Mouse (Mus musculus) gastrocnemius, postnatal 14 days (tissue): ENCODE measurements around the gene Trib2. TPM values are rescaled to one million over a fixed set of nuclear protein-coding genes. Genes with fewer than 3 reads are reported as not detected.
A peak's percentile ranks its signal among the peaks of the same experiment; 100 is the strongest.

Source experiments
- DNase-seq: peaks from one replicate; pipeline ENCODE4 v3.0.0; 2021; ENCODE audit warnings: mixed read lengths
- intact Hi-C: fragments of 180-260 bp; cut with DNase I; formaldehyde crosslinking; loops from one replicate; pipeline ENCODE4 v1.15.1; 2025; ENCODE audit warnings: low total_unique reads
- microRNA-seq, 2 experiments: library from miRNA; unstranded; fragments of <30 nt; microRNA quantifications; one replicate each; pipeline ENCODE4 v1.2.0; 2021
- total RNA-seq, 2 experiments: library from RNA; stranded (reverse); gene quantifications; 2 replicates each; pipeline ENCODE4 v1.2.3; 2021

The Trib2 gene
- total RNA-seq, 2 experiments from 2014 or later, result 14.2 to 23.0 TPM

DNA sequence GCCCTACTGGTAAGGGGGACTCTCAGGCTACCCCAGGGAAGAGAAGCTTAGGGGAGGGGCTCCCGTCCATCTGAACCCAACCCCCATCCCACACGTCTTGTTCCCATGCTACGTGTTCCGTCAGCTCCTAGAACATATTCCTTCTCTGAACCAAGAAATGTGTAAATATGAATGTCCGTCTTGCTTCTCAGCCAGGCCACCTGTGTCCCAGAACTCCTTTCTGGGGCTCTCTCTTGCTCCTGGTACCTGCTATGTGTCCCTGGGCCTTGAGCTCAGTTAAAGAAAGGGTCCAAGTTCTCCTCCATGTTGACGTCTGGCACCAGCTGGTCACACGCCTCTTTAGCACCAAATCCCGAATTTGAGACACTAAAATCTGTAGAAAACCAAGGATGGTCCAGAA, 23.4 kb downstream of the Trib2 start:
- DNase-seq, result no peak
- intact Hi-C loops, result loop anchor here (10.0 kb wide), 1 partner anchor 189 kb away; no protein-coding TSS in a partner anchor

- intact Hi-C loops, result loop anchor here (10.0 kb wide), 1 partner anchor 185 kb away; no protein-coding TSS in a partner anchor
- DNase-seq, result no peak
Observed at GRCm38 (mm10) chr12:15790181-15790580, 26.5 kb downstream of the Trib2 start.

GRCm38 (mm10) chr12:15777047-15777446, 39.7 kb downstream of the Trib2 start:
- DNase-seq, result no peak
- intact Hi-C loops, result no loop called here

DNA sequence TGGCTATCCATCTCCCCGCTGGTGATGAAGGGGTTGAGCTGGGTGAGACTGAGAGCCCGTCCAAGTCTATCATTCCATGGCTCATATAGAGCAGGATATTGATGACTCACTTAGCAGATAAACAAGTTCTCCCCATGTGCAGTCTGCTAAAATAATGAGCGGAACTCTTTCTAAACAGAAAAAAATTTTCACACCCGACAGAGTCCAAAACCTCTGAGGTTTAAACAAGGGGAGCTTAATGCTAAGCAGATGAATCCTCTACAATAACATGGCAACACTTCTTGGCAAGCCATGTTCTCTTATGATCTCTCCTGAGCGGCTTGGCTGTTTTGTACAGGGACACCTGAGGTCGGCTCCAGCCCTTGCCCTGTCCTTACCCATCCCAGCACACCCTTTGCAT, 45.0 kb downstream of the Trib2 start:
- intact Hi-C loops, result no loop called here
- no peak for DNase-seq

DNA sequence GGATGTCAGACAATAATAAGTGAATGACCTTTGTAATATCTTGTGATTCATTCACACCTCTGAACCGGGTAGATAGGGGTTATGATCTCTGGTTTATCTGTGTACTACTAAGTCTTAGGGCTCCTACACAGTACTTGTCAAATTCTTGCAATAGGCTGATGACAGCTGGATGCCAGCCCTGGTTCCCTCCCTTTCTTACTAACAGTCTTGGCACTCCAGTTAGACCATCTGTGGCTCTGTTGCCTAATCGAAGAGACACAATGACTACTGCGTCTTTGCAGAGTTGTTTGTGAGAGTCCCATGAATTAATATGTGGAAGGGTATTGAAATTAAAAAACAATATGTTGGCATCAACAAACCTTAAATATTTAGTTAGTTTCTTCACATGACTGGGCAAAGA, 48.2 kb downstream of the Trib2 start:
- peak; percentile 27 for DNase-seq
- intact Hi-C loops, result no loop called here

- DNase-seq, result peak; percentile 88
- intact Hi-C loops, result no loop called here
Observed at GRCm38 (mm10) chr12:15765996-15766395, 50.7 kb downstream of the Trib2 start.

DNA sequence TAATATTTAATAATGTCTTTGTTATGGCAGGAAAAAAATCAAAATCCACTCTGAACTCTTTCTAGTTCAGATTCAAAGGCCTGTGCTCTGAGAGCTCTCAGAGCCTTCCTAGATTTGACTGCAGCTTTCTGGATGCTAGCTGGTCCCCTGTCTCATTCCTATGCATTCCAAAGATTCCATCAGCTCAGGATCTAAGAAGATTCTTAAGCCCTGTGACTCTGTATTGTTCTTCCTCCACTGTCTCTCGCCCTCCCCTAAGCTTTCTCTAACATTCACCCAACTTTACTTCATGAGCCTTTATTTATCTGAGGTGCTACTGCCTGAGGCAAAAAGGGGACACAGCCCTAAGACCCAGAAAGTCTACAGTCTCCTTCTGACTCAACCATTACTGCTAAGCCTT, 51.5 kb downstream of the Trib2 start:
- no peak for DNase-seq
- intact Hi-C loops, result no loop called here

- DNase-seq, result no peak
- intact Hi-C loops, result no loop called here
Observed at GRCm38 (mm10) chr12:15761453-15762116, 55.1 kb downstream of the Trib2 start.

GRCm38 (mm10) chr12:15760684-15761083, 56.0 kb downstream of the Trib2 start:
- intact Hi-C loops, result no loop called here
- no peak for DNase-seq

GRCm38 (mm10) chr12:15758866-15759265, 57.9 kb downstream of the Trib2 start:
- no peak for DNase-seq
- intact Hi-C loops, result no loop called here

GRCm38 (mm10) chr12:15757351-15757750, 59.4 kb downstream of the Trib2 start:
- DNase-seq, result no peak
- intact Hi-C loops, result no loop called here

DNA sequence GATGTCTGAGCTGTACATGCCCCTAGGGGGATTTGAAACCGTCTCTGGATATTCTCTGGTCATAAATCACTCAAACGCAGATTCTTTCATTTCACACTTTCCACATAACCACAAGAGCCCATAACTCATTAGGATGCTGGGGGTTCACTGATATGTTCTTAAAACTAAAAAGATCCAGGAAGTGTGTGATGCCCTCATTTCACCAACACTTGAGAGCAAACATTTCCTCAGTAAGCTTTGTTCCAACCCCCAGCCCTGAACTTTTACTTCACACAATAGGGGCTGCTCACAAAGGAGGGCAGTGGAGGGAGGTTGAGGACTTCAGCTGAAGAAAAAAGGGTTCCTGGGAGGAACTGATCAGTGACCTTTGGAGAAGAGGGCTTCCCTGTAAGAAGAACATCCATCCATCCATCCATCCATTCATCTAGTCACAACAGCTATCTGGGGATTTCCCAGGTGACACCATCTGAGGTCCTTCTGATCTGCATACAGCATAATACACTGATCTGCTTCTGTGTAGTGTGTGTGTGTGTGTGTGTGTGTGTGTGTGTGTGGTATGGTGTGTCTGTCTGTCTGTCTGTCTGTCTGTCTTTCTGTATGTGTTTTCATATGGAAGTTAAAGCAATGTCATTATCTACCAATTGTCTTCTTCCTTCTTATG, 61.6 kb downstream of the Trib2 start:
- no peak for DNase-seq
- intact Hi-C loops, result no loop called here

DNA sequence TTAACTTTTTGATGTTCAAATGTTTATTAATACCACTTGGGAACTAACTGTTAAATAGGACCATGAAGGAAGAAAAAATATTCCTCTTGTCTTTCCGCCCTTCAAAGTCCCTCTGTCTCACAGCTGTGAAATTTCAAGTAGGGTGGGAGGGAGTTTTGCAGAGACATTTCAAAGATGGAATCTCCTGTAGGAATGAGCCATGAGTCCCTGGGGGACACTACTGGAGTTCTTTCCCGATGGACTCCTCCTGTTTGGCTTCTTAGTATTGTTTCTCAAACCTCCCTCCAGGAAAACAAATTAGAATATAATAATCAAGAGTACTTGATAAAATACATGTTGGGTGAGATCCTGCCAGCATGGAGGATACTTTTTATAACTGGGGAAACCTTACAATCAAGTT, 62.1 kb downstream of the Trib2 start:
- DNase-seq, result no peak
- intact Hi-C loops, result no loop called here

- intact Hi-C loops, result no loop called here
- DNase-seq, result no peak
Observed at GRCm38 (mm10) chr12:15749646-15750195, 67.0 kb downstream of the Trib2 start.

- DNase-seq, result peak; percentile 35
- intact Hi-C loops, result no loop called here
Observed at GRCm38 (mm10) chr12:15745752-15746151, 71.0 kb downstream of the Trib2 start.

Small RNAs within 50 kb of the gene (microRNA-seq; reads per million reads assigned to microRNA genes)
- gene Mir6387, result 0 reads per million in 2 experiments
